Mouse (Mus musculus) MEL (cell line): ENCODE measurements around the gene Tmem203. TPM values are rescaled to one million over a fixed set of nuclear protein-coding genes. Genes with fewer than 3 reads are reported as not detected.
"Not testable (repeated sequence)": the region's sequence is repeated elsewhere in the genome, so short reads cannot be mapped to it uniquely, and the experiment has no call there.

ENCODE experiments used
- DNase-seq: peaks from one replicate; pipeline ENCODE4 v3.0.0; 2011; ENCODE audit warnings: low read depth, low spot score
- H3K27ac ChIP-seq: 2 replicates; pipeline ENCODE4 v1.5.1; 2012; ENCODE audit warnings: low read depth, mild to moderate bottlenecking, control low read depth, low read length, moderate library complexity; ENCODE audit not compliant: control insufficient read depth
- H3K27me3 ChIP-seq, 2 experiments: fragments of 150-350 bp in 1 of 2; sonication (generic) in 1 of 2; 2 replicates each; pipeline ENCODE4 v1.6.1; 2012; ENCODE audit warnings: low read length in 2 of 2, mild to moderate bottlenecking in 2 of 2, improper control_type of control experiment in 1 of 2, moderate library complexity in 1 of 2; ENCODE audit not compliant: insufficient read depth in 2 of 2, control insufficient read depth in 1 of 2
- H3K36me3 ChIP-seq, 2 experiments: 2 replicates each; pipeline ENCODE4 v1.6.1; 2012 to 2014; ENCODE audit warnings: low read length in 2 of 2, improper control_type of control experiment in 1 of 2, inconsistent platforms in 1 of 2, mild to moderate bottlenecking in 1 of 2; ENCODE audit not compliant: insufficient read depth in 2 of 2, control insufficient read depth in 1 of 2
- H3K4me1 ChIP-seq, 2 experiments: fragments of 150-350 bp in 1 of 2; sonication (generic) in 1 of 2; 2 replicates each; pipeline ENCODE4 v1.6.1; 2012; ENCODE audit warnings: low read length in 2 of 2, improper control_type of control experiment in 1 of 2, mild to moderate bottlenecking in 1 of 2; ENCODE audit not compliant: insufficient read depth in 2 of 2, control insufficient read depth in 1 of 2
- H3K4me3 ChIP-seq, 2 experiments: fragments of 150-350 bp in 1 of 2; sonication (generic) in 1 of 2; 2 replicates each; pipeline ENCODE4 v1.5.1; 2012; ENCODE audit warnings: low read depth in 2 of 2, low read length in 2 of 2, mild to moderate bottlenecking in 2 of 2, moderate library complexity in 2 of 2, control low read depth in 1 of 2, improper control_type of control experiment in 1 of 2; ENCODE audit not compliant: control insufficient read depth in 1 of 2, insufficient read depth in 1 of 2
- H3K79me2 ChIP-seq: 2 replicates; pipeline ENCODE4 v1.6.1; 2012; ENCODE audit warnings: mild to moderate bottlenecking, low read length, moderate library complexity; ENCODE audit not compliant: control insufficient read depth, poor library complexity, insufficient read depth
- H3K9ac ChIP-seq: 2 replicates; pipeline ENCODE4 v1.6.1; 2012; ENCODE audit warnings: low read depth, mild to moderate bottlenecking, control low read depth, low read length, moderate library complexity; ENCODE audit not compliant: control insufficient read depth, poor library complexity, severe bottlenecking
- H3K9me3 ChIP-seq: fragments of 150-350 bp; sonication (generic); replicated peaks from 2 replicates; pipeline ENCODE4 v1.6.1; 2012; ENCODE audit warnings: mild to moderate bottlenecking, low read length, improper control_type of control experiment, moderate library complexity; ENCODE audit not compliant: insufficient read depth
- CTCF ChIP-seq, 3 experiments: IDR thresholded peaks in 2 of 3; conservative IDR thresholded peaks in 1 of 3; 2 replicates each; pipeline ENCODE4 v1.5.1; 2011 to 2012; ENCODE audit warnings: low read length in 3 of 3, low read depth in 2 of 3, mild to moderate bottlenecking in 2 of 3, improper control_type of control experiment in 1 of 3, inconsistent platforms in 1 of 3, mixed read lengths in 1 of 3, moderate library complexity in 1 of 3; ENCODE audit not compliant: control insufficient read depth in 1 of 3, insufficient read depth in 1 of 3, poor library complexity in 1 of 3, severe bottlenecking in 1 of 3
- ELF1 ChIP-seq: IDR thresholded peaks from 2 replicates; pipeline ENCODE4 v1.6.1; 2014; ENCODE audit warnings: low read depth, mild to moderate bottlenecking, inconsistent platforms, low read length, improper control_type of control experiment, moderate library complexity
- HCFC1 ChIP-seq: IDR thresholded peaks from 2 replicates; pipeline ENCODE4 v1.6.1; 2012; ENCODE audit warnings: low read depth, mild to moderate bottlenecking, inconsistent platforms, low read length, improper control_type of control experiment, moderate library complexity
- MEF2A ChIP-seq: IDR thresholded peaks from 2 replicates; pipeline ENCODE4 v1.6.1; 2014; ENCODE audit warnings: low read depth, mild to moderate bottlenecking, inconsistent platforms, low read length, improper control_type of control experiment; ENCODE audit not compliant: poor library complexity, insufficient replicate concordance, severe bottlenecking; ENCODE audit errors: extremely low read depth
- MXI1 ChIP-seq: IDR thresholded peaks from 2 replicates; pipeline ENCODE4 v1.6.1; 2011; ENCODE audit warnings: mild to moderate bottlenecking, low read depth, low read length, improper control_type of control experiment
- MYC ChIP-seq: IDR thresholded peaks from 2 replicates; pipeline ENCODE4 v1.6.1; 2011; ENCODE audit warnings: low read depth, mild to moderate bottlenecking, low read length, improper control_type of control experiment, moderate library complexity
- NRF1 ChIP-seq: IDR thresholded peaks from 2 replicates; pipeline ENCODE4 v1.6.1; 2014; ENCODE audit warnings: low read depth, mild to moderate bottlenecking, inconsistent platforms, low read length, improper control_type of control experiment, moderate library complexity; ENCODE audit not compliant: poor library complexity, insufficient read depth, severe bottlenecking
- RAD21 ChIP-seq: IDR thresholded peaks from 2 replicates; pipeline ENCODE4 v1.6.1; 2011; ENCODE audit warnings: mild to moderate bottlenecking, low read depth, low read length, improper control_type of control experiment
- SIN3A ChIP-seq: IDR thresholded peaks from 2 replicates; pipeline ENCODE4 v1.6.1; 2012; ENCODE audit warnings: low read length, improper control_type of control experiment, inconsistent platforms
- SMC3 ChIP-seq: IDR thresholded peaks from 2 replicates; pipeline ENCODE4 v1.6.1; 2011; ENCODE audit warnings: low read depth, low read length, improper control_type of control experiment
- TBP ChIP-seq: IDR thresholded peaks from 2 replicates; pipeline ENCODE4 v1.8.0; 2011; ENCODE audit warnings: low read depth, low read length, improper control_type of control experiment
- USF1 ChIP-seq: IDR thresholded peaks from 2 replicates; pipeline ENCODE4 v1.6.1; 2014; ENCODE audit warnings: low read depth, mild to moderate bottlenecking, inconsistent platforms, low read length, improper control_type of control experiment, moderate library complexity
- ZC3H11A ChIP-seq: IDR thresholded peaks from 2 replicates; pipeline ENCODE4 v1.6.1; 2012; ENCODE audit warnings: low read depth, mild to moderate bottlenecking, inconsistent platforms, low read length, improper control_type of control experiment
- ZNF384 ChIP-seq: IDR thresholded peaks from 2 replicates; pipeline ENCODE4 v1.6.1; 2012; ENCODE audit warnings: low read depth, mild to moderate bottlenecking, inconsistent platforms, low read length, improper control_type of control experiment
- polyA plus RNA-seq, 2 experiments: library from polyadenylated mRNA; stranded (reverse) in 1 of 2; unstranded in 1 of 2; fragments of >175 nt in 1 of 2; fragments of >200 nt in 1 of 2; gene quantifications; 2 replicates each; pipeline versions ENCODE4 v1.2.1 to v1.2.4; 2012; ENCODE audit warnings: low replicate concordance in 2 of 2, low read depth in 1 of 2; ENCODE audit not compliant: insufficient read length in 2 of 2, insufficient read depth in 1 of 2, missing spikeins in 1 of 2
- total RNA-seq: library from RNA; depleted of rRNA; stranded (reverse); fragments of 300-350 nt; gene quantifications from 2 replicates; pipeline ENCODE4 v1.2.3, GENCODE M21; 2012

Tmem203 gene
- total and polyA plus RNA-seq, 3 experiments: 8.4 to 17.0 TPM; not detected in 1

DNA sequence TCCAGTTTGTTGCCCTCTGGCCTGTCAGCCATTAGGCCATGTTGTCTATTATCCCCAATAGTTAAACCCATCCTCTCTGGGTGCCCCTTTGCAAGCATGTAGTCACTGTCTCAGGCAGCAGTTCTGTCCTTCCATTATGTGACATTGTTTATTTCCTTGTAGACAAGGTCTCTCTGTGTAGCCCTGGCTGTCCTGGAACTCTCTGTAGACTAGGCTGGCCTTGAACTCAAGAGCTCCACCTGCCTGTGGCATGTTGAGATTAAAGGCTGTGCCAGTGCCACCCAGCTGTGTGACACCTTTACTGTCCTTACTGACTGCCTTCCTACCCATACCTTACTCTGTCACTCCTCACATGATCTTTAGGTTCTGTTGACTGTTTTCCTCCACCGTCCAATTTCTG is 2.9 kb upstream of the Tmem203 start:
- peak; percentile 49 to 66 (median 50) for TF ChIP-seq CTCF (IDR thresholded peaks at IDR 0.05 in 2 of 3, conservative IDR thresholded peaks at IDR 0.05 in 1 of 3; ENCODE audit: control insufficient read depth in 1 of 3, insufficient read depth in 1 of 3, low read depth in 2 of 3, low read length in 3 of 3, poor library complexity in 1 of 3, severe bottlenecking in 1 of 3)
- TF ChIP-seq ZC3H11A: peak; percentile 43; the same call in 1 of the 2 replicates
- TF ChIP-seq TBP: no peak
- no peak for TF ChIP-seq MEF2A
- no peak for TF ChIP-seq USF1
- peak; percentile 29 for TF ChIP-seq RAD21
- peak; percentile 78 for TF ChIP-seq SMC3
- Histone ChIP-seq H3K27ac (no peak overlapping the region), H3K27me3 (no peaks in the 10 kb centered on the region), H3K4me1 (peaks cover 2 to 12% of the 10 kb centered on the region in 2 experiments; a peak in 1 of 4 replicates), H3K4me3 (no peak overlapping the region), H3K36me3 (peaks cover 2 to 8% of the 10 kb centered on the region in 2 experiments; a peak in 2 of 4 replicates), H3K79me2 (peaks cover 20% of the 10 kb centered on the region), H3K9ac (no peak overlapping the region), H3K9me3 (no peaks in the 10 kb centered on the region)
- DNase-seq: peak; percentile 54

DNA sequence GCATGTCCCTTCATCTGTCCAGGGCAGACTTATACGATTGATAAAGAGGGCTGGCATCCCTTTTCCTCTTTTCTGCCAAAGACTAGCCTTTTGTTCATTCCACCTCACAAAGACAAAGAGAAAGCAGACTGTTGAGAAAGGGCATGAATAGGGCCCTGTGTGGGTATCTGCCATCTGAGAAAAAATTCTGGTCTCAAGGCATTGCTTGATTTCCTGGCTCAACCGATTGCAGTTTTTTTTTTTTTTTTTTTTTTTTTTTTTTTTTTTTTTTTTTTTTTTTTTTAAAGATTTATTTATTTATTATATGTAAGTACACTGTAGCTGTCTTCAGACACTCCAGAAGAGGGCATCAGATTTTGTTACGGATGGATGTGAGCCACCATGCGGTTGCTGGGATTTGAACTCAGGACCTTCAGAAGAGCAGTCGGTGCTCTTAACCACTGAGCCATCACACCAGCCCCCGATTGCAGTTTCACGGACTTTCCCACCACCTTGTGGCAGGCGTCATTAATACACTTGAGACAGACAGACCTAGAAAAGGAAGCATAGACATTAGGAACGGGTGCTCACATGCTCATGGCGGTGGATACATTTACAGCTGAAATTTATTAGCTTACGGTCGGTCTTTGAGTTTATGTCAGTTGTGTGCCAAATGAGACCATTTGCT is 1.3 kb downstream of the Tmem203 start:
- H3K36me3 ChIP-seq, H3K27me3 ChIP-seq: not testable (repeated sequence)

DNA sequence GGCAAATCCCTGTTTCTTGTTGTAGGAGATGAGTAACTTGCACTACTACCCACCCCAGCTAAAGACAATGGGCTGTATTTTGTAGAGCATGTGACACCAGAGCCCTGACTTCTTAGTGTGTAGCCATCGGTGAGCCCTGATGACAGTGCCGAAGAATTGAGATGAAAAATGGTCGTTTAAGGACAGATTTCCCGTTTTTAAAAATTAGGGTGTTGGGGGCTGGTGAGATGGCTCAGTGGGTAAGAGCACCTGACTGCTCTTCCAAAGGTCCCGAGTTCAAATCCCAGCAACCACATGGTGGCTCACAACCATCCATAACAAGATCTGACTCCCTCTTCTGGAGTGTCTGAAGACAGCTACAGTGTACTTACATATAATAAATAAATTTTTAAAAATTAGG is 2.0 kb downstream of the Tmem203 start:
- not testable (repeated sequence) for H3K36me3 ChIP-seq, H3K27me3 ChIP-seq
- Histone ChIP-seq H3K79me2 (peaks cover 20% of the 10 kb centered on the region), H3K9ac (peak overlapping the region; percentile 54), H3K4me3 (peak overlapping the region; percentile 31 to 32; a peak in 3 of 4 replicates), H3K4me1 (peaks cover 2 to 14% of the 10 kb centered on the region in 2 experiments; a peak in 1 of 4 replicates)
- TF ChIP-seq TBP: peak; percentile 74
- TF ChIP-seq, all 39 proteins: peak for 1; not testable (repeated sequence) for 38
- DNase-seq, H3K9me3 ChIP-seq, H3K27ac ChIP-seq: not testable (repeated sequence)

More for the DNA sequence above, 1.3 kb downstream of the Tmem203 start:
- H3K4me1 ChIP-seq: peaks cover 2 to 14% of the 10 kb centered on the region in 2 experiments; a peak in 1 of 4 replicates
- H3K9ac ChIP-seq: peak overlapping the region; percentile 96
- peak; percentile 90 for DNase-seq
- peak overlapping the region; percentile 87 to 97 for H3K4me3 ChIP-seq
- H3K79me2 ChIP-seq: peaks cover 20% of the 10 kb centered on the region
- not testable (repeated sequence) for H3K9me3 ChIP-seq, H3K27ac ChIP-seq
- TF ChIP-seq SIN3A: peak; percentile 91
- TF ChIP-seq NRF1: 0 out of 2 replicates have a peak, but pooled peaks have one; percentile 9
- peak; percentile 81 for TF ChIP-seq RAD21
- peak; percentile 76 for TF ChIP-seq SMC3
- TF ChIP-seq MXI1: peak; percentile 76
- peak; percentile 38 to 72 (median 59) for TF ChIP-seq CTCF (IDR thresholded peaks at IDR 0.05 in 2 of 3, conservative IDR thresholded peaks at IDR 0.05 in 1 of 3; ENCODE audit: control insufficient read depth in 1 of 3, insufficient read depth in 1 of 3, low read depth in 2 of 3, low read length in 3 of 3, poor library complexity in 1 of 3, severe bottlenecking in 1 of 3)
- peak; percentile 78 for TF ChIP-seq ZC3H11A
- 0 out of 2 replicates have a peak, but pooled peaks have one; percentile 54 for TF ChIP-seq ZNF384
- TF ChIP-seq MYC: peak; percentile 92
- TF ChIP-seq HCFC1: peak; percentile 56; the same call in 1 of the 2 replicates
- TF ChIP-seq ELF1: peak; percentile 47; the same call in 1 of the 2 replicates
- 0 out of 2 replicates have a peak, but pooled peaks have one; percentile 22 for TF ChIP-seq TBP
